Mouse (Mus musculus) midbrain, embryonic 14.5 days (tissue): ENCODE measurements at regions not wholly inside any gene's neighbourhood (a gene's known extent, or its start where the extent isn't known, plus 50 kb on each side); places are given as distances from the start of the nearest gene placed in this dataset.
A peak's percentile ranks its signal among the peaks of the same experiment; 100 is the strongest.

Experiments used
- ATAC-seq: fragments of 200-750 bp; cut with Nextera tagmentation; 2 replicates; pipeline ENCODE4 v1.8.0; 2017; ENCODE audit warnings: moderate number of reproducible peaks, moderate library complexity; ENCODE audit not compliant: low FRiP score, low TSS enrichment
- DNase-seq: peaks from one replicate; pipeline ENCODE4 v3.0.0-alpha.2; 2015
- H3K27ac ChIP-seq: fragments of 300-500 bp; sonication (generic); replicated peaks from 2 replicates; pipeline ENCODE4 v1.5.1; 2014; ENCODE audit warnings: mild to moderate bottlenecking, low read depth, low read length, moderate library complexity
- H3K27me3 ChIP-seq: fragments of 300-500 bp; sonication (generic); 2 replicates; pipeline ENCODE4 v1.6.1; 2014; ENCODE audit warnings: low read length, control low read depth, mixed read lengths; ENCODE audit not compliant: control insufficient read depth, insufficient read depth
- H3K36me3 ChIP-seq: fragments of 300-500 bp; sonication (generic); 2 replicates; pipeline ENCODE4 v1.6.1; 2014; ENCODE audit warnings: low read length, control low read depth; ENCODE audit not compliant: control insufficient read depth, insufficient read depth
- H3K4me1 ChIP-seq: fragments of 300-500 bp; sonication (generic); 2 replicates; pipeline ENCODE4 v1.6.1; 2014; ENCODE audit warnings: mild to moderate bottlenecking, antibody characterized with exemption, low read length, control low read depth; ENCODE audit not compliant: control insufficient read depth, insufficient read depth
- H3K4me2 ChIP-seq: fragments of 300-500 bp; sonication (generic); 2 replicates; pipeline ENCODE4 v1.6.1; 2014; ENCODE audit warnings: mild to moderate bottlenecking, low read length, moderate library complexity
- H3K4me3 ChIP-seq: fragments of 300-500 bp; sonication (generic); replicated peaks from 2 replicates; pipeline ENCODE4 v1.5.1; 2014; ENCODE audit warnings: low read depth, low read length
- H3K9ac ChIP-seq: fragments of 300-500 bp; sonication (generic); replicated peaks from 2 replicates; pipeline ENCODE4 v1.6.1; 2014; ENCODE audit warnings: mild to moderate bottlenecking, low read length, moderate library complexity
- H3K9me3 ChIP-seq: fragments of 300-500 bp; sonication (generic); 2 replicates; pipeline ENCODE4 v1.6.1; 2016; ENCODE audit warnings: low read length, control low read depth, mixed read lengths; ENCODE audit not compliant: control insufficient read depth
- WGBS: fragments of 180-500 bp; shearing (Covaris S2); extraction: QIAGEN DNeasy Blood & Tissue Kit; methylation state at CpG from one replicate; pipeline ENCODE4 v1.1.7; 2014; 5-methylcytosine and 5-hydroxymethylcytosine counted together

- H3K27ac ChIP-seq, result no peak overlapping the region
- peaks cover 9% of the 10 kb centered on the region; the same call in 1 of the 2 replicates for H3K9me3 ChIP-seq
- no peaks in the 10 kb centered on the region for H3K4me1 ChIP-seq
- H3K4me2 ChIP-seq, result no peak overlapping the region
- 90% methylated on average over 4 of the region's 4 CpGs for WGBS
- DNase-seq (peak; percentile 1), ATAC-seq (no peak)
- no peak overlapping the region for H3K9ac ChIP-seq
- no peak overlapping the region for H3K4me3 ChIP-seq
- H3K27me3 ChIP-seq, result no peaks in the 10 kb centered on the region
- no peaks in the 10 kb centered on the region for H3K36me3 ChIP-seq
These were observed 74.4 kb upstream of the Mup5 start for GRCm38 (mm10) chr4:61909409-61909808.

- Histone ChIP-seq H3K27me3 (no peaks in the 10 kb centered on the region), H3K27ac (no peak overlapping the region), H3K9ac (no peak overlapping the region), H3K4me2 (no peak overlapping the region), H3K36me3 (no peaks in the 10 kb centered on the region), H3K9me3 (0 out of 2 replicates have a peak, but pooled peaks cover 5% of the 10 kb centered on the region), H3K4me3 (no peak overlapping the region), H3K4me1 (no peaks in the 10 kb centered on the region)
- 0 out of 2 replicates have a peak, but pooled peaks have one; percentile 27 for ATAC-seq
- DNase-seq, result no peak
- WGBS, result 91% methylated on average over 9 of the region's 9 CpGs
These were observed 67.1 kb upstream of the Mup5 start for GRCm38 (mm10) chr4:61902136-61902535.

DNA sequence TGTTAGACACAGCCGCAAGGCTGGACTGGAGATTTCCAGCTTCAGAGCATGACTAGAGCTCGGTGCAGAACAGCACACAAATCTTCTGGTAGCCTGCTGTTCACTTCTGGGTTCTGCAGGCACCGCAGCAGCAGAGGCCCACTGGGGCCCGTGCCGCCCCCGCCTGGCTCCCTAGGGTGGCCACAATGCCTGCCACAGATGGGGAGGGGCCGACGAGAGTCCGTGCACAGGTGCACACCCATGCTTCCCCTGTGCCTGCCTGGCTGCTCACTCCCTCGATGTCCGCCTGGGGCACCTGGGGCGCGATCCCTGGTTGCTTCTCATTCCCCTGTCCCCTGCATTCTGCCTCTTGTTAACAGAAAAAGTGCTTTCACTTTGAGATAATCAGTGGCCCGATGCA lies 63.2 kb upstream of the Mup5 start:
- H3K4me2 ChIP-seq, result no peak overlapping the region
- WGBS, result 82% methylated on average over 14 of the region's 14 CpGs

GRCm38 (mm10) chr4:61897176-61897575 lies 62.1 kb upstream of the Mup5 start:
- Histone ChIP-seq H3K4me3 (no peak overlapping the region), H3K27ac (no peak overlapping the region), H3K4me2 (no peak overlapping the region), H3K9ac (no peak overlapping the region), H3K27me3 (no peaks in the 10 kb centered on the region), H3K36me3 (no peaks in the 10 kb centered on the region), H3K4me1 (no peaks in the 10 kb centered on the region), H3K9me3 (no peaks in the 10 kb centered on the region)
- ATAC-seq (no peak), DNase-seq (no peak)
- 94% methylated on average over 7 of the region's 7 CpGs for WGBS

More for the DNA sequence above, 63.2 kb upstream of the Mup5 start:
- H3K36me3 ChIP-seq, result no peaks in the 10 kb centered on the region
- no peak overlapping the region for H3K4me3 ChIP-seq
- ATAC-seq (no peak), DNase-seq (no peak)
- H3K9ac ChIP-seq, result no peak overlapping the region
- no peaks in the 10 kb centered on the region for H3K4me1 ChIP-seq
- H3K9me3 ChIP-seq, result no peaks in the 10 kb centered on the region
- no peaks in the 10 kb centered on the region for H3K27me3 ChIP-seq
- no peak overlapping the region for H3K27ac ChIP-seq
